Mouse (Mus musculus) heart, postnatal 25 days (tissue): ENCODE measurements around the gene Armc12. TPM values are rescaled to one million over a fixed set of nuclear protein-coding genes. Genes with fewer than 3 reads are reported as not detected.
"Not testable (repeated sequence)": the region's sequence is repeated elsewhere in the genome, so short reads cannot be mapped to it uniquely, and the experiment has no call there.

ENCODE experiments used
- DNase-seq: peaks from one replicate; pipeline ENCODE4 v3.0.0; 2022; ENCODE audit warnings: low spot score
- intact Hi-C: fragments of 180-260 bp; cut with DNase I; formaldehyde crosslinking; loops from one replicate; pipeline ENCODE4 v1.15.1; 2025
- total RNA-seq, 2 experiments: library from RNA; stranded (reverse); gene quantifications; 2 replicates each; pipeline ENCODE4 v1.2.3; 2021

Armc12 gene
- total RNA-seq, 2 experiments from 2014 or later: not detected

- no peak for DNase-seq
- intact Hi-C loops: loop anchor here (10.0 kb wide), 1 partner anchor 300 kb away; no protein-coding TSS in a partner anchor
Observed at GRCm38 (mm10) chr17:28524831-28525430, 5.7 kb upstream of the Armc12 start.

- no peak for DNase-seq
- intact Hi-C loops: loop anchor here (1.0 to 10.0 kb wide), 4 partner anchors 75 to 303 kb away; no protein-coding TSS in a partner anchor
Observed at GRCm38 (mm10) chr17:28527184-28528042, 3.2 kb upstream of the Armc12 start.

DNA sequence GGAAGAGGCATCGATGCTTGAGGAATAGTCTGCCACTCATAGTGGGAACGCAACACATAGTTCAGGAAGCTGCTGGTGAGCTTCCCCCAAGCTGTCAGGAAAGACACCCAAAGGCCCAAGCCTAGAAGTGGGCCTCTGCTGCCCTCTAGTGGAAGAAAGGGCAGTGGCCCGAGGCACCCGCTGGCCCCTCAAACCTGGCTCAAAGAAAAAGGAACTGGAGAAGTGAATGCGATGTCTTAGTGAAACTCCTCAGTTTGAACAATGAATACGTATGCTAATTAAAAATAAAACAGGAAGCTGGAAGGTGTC lies 2.6 kb upstream of the Armc12 start:
- DNase-seq: peak; percentile 67
- intact Hi-C loops: loop anchor here (1.0 to 10.0 kb wide), 4 partner anchors 75 to 303 kb away; no protein-coding TSS in a partner anchor

DNA sequence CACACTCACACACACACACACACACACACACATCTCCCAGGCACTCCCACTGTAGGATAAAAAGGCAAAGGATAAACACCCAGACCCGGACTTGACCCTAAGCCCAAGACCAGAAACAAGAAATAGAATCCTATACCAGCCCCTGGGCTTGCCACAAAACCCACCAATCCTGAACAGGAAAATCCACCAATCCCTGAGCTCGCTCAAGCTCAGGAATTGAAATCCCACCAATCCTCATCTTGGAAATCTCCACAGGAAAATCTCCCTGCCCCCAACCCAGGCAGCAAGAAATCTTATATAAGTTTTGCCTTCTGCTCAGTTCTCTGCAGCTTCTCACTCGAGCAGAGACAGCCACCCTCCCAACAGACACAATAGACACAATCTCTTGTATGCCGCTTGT lies 1.5 kb upstream of the Armc12 start:
- intact Hi-C loops: loop anchor here (2.0 to 10.0 kb wide), 2 partner anchors 76 to 304 kb away; no protein-coding TSS in a partner anchor
- DNase-seq: no peak

GRCm38 (mm10) chr17:28531946-28532345 lies 1.3 kb downstream of the Armc12 start:
- DNase-seq: no peak
- intact Hi-C loops: no loop called here

- no peak for DNase-seq
- intact Hi-C loops: no loop called here
Observed at GRCm38 (mm10) chr17:28532557-28532956, 2.0 kb downstream of the Armc12 start.

- intact Hi-C loops: no loop called here
- no peak for DNase-seq
Observed at GRCm38 (mm10) chr17:28533327-28533726, 2.7 kb downstream of the Armc12 start.

- no peak for DNase-seq
- intact Hi-C loops: no loop called here
Observed at GRCm38 (mm10) chr17:28537881-28538280, 7.3 kb downstream of the Armc12 start.

DNA sequence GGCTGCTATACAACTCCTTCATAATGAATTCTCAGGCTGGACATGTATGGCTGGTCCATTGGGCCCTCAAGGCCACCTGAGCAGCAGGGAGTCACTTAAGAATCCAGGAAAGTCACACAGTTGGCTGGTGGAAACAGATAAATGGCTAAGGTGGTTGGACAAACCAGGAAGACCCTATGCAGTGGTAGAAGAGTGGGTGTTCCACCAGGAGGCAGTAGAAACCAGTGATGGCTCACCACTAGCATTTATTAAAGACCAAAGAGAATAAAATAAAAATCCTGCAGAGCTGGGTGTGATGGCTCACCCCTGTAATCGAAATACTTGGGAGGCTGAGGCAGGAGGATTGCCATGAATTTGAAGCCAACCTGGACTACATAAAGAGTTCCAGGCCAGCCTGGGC lies 16.3 kb downstream of the Armc12 start:
- no peak for DNase-seq
- intact Hi-C loops: loop anchor here (5.0 kb wide), 1 partner anchor 105 kb away; no protein-coding TSS in a partner anchor

GRCm38 (mm10) chr17:28548550-28548949 lies 17.9 kb downstream of the Armc12 start:
- no peak for DNase-seq
- intact Hi-C loops: loop anchor here (5.0 kb wide), 1 partner anchor 104 kb away; no protein-coding TSS in a partner anchor

GRCm38 (mm10) chr17:28549111-28549510 lies 18.5 kb downstream of the Armc12 start, which contains the start of gene Clpsl2:
Gene Clpsl2 (plus strand): TSS chr17:28549411.
- intact Hi-C loops: loop anchor here (5.0 kb wide), 1 partner anchor 103 kb away; no protein-coding TSS in a partner anchor
- no peak for DNase-seq

DNA sequence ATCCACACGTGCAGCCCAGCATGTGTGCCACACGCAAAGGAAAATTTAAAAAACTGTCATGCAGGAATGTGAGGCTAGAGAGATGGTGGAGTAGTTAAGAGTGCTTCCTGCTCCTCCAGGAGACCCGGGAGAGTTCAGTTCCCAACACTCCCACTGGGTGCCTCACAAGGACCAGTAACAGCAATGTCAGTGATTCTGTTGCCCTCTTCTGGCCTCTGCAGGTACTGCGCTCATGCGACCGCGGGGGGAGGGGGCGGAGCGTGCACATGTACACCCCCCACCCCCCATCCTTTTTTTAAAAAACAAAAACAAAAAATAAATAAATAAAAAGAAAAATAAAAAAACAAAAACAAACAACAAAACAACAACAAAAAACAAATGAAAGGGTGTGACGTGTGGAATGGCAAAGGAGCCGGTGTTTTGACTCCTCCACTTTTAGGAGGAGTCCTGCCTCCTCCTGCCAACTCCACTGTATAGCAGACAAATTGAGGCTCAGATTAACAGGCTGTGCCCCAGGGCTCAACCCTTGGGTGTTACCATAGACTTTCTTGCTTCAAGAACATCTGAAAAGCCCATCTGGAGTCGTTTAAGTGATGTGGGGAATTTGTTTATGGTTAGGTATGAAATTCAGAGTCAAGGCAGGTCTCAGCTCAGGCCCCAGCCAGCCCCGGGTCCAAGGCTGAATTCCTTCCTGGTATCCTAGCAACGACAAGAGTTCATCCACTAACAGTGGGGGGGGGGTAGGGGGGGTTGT lies 22.6 kb downstream of the Armc12 start:
- intact Hi-C loops: no loop called here
- DNase-seq: peak; percentile 35

- DNase-seq, intact Hi-C loops: not testable (repeated sequence)
Observed at GRCm38 (mm10) chr17:28554021-28554420, 23.4 kb downstream of the Armc12 start.

- intact Hi-C loops: no loop called here
- DNase-seq: no peak
Observed at GRCm38 (mm10) chr17:28556635-28557396, 26.2 kb downstream of the Armc12 start.

GRCm38 (mm10) chr17:28557772-28558171 lies 27.2 kb downstream of the Armc12 start:
- intact Hi-C loops: no loop called here

DNA sequence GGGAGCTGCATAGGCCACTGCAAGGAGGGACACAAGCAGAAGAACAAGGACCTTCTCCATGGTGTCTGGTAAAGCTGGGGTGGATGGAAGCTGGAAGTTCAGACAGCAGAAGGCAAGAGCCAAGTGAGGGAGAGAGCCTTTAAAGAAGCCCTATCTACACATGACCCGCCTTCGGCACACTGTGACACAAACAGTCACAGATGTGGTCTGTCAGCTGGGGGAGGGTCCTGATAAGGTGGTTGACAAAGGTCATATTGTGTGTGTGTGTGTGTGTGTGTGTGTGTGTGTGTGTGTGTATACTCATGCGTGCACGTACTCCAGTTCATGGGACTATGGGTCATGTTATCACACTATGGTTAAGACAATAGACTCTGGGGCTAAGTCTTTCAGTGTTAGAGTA lies 30.0 kb downstream of the Armc12 start, which contains the start of gene Clps:
TSS of gene Clps (minus strand) at position 169 of the 400 bp plus-strand sequence.
- DNase-seq: no peak
- intact Hi-C loops: no loop called here

More at GRCm38 (mm10) chr17:28557772-28558171, 27.2 kb downstream of the Armc12 start:
- DNase-seq: no peak

DNA sequence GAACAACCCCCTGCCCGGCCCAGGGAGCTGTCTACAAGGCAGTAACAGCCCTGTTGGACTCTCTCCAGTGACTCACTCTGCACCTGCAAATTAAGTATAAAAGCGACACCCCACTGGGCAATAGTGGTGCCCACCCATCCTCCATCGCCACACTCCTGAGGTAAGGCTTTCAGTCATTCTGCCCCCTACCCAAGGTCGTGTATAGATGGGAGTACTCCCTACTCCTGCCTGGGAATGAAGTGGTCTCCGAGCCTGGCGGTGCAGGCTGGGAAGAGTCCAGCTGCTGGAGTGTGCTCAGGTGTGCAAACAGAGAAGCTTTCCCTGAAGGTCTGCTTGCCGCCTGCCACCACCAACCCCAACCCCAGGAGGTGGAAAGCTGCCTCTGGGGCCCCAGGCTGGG lies 31.0 kb downstream of the Armc12 start:
- intact Hi-C loops: no loop called here

GRCm38 (mm10) chr17:28565181-28565580 lies 34.6 kb downstream of the Armc12 start:
- DNase-seq: no peak
- intact Hi-C loops: no loop called here

More for the DNA sequence above, 31.0 kb downstream of the Armc12 start:
- no peak for DNase-seq

- intact Hi-C loops: no loop called here
Observed at GRCm38 (mm10) chr17:28567541-28567940, 36.9 kb downstream of the Armc12 start.

More at GRCm38 (mm10) chr17:28567541-28567940, 36.9 kb downstream of the Armc12 start:
- DNase-seq: no peak
